Mouse (Mus musculus) heart, embryonic 15.5 days (tissue): ENCODE results near the gene Tmem253. TPM values are rescaled to one million over a fixed set of nuclear protein-coding genes. Genes with fewer than 3 reads are reported as not detected.
A peak's percentile ranks its signal among the peaks of the same experiment; 100 is the strongest.

Experiments used
- ATAC-seq: fragments of 200-750 bp; cut with Nextera tagmentation; replicated peaks from 2 replicates; pipeline ENCODE4 v1.8.0; 2017; ENCODE audit warnings: low read depth, moderate TSS enrichment; ENCODE audit not compliant: insufficient number of reproducible peaks, insufficient read depth, low FRiP score
- H3K27ac ChIP-seq: fragments of 300-500 bp; sonication (generic); 2 replicates; pipeline ENCODE4 v1.5.1; 2015; ENCODE audit warnings: mild to moderate bottlenecking, inconsistent platforms
- H3K27me3 ChIP-seq: fragments of 300-500 bp; sonication (generic); 2 replicates; pipeline ENCODE4 v1.6.1; 2015; ENCODE audit warnings: inconsistent platforms
- H3K36me3 ChIP-seq: fragments of 300-500 bp; sonication (generic); 2 replicates; pipeline ENCODE4 v1.6.1; 2015; ENCODE audit warnings: mild to moderate bottlenecking, inconsistent platforms
- H3K4me1 ChIP-seq: fragments of 300-500 bp; sonication (generic); replicated peaks from 2 replicates; pipeline ENCODE4 v1.6.1; 2015; ENCODE audit warnings: inconsistent platforms
- H3K4me2 ChIP-seq: fragments of 300-500 bp; sonication (generic); 2 replicates; pipeline ENCODE4 v1.6.1; 2015; ENCODE audit warnings: inconsistent platforms, mild to moderate bottlenecking, moderate library complexity
- H3K4me3 ChIP-seq: fragments of 300-500 bp; sonication (generic); 2 replicates; pipeline ENCODE4 v1.5.1; 2015; ENCODE audit warnings: mild to moderate bottlenecking, inconsistent platforms
- H3K9ac ChIP-seq: fragments of 300-500 bp; sonication (generic); 2 replicates; pipeline ENCODE4 v1.6.1; 2015; ENCODE audit warnings: mild to moderate bottlenecking, inconsistent platforms
- H3K9me3 ChIP-seq: fragments of 300-500 bp; sonication (generic); replicated peaks from 2 replicates; pipeline ENCODE4 v1.6.1; 2016; ENCODE audit warnings: inconsistent platforms
- WGBS: fragments of 180-500 bp; shearing (Covaris S2); methylation state at CpG from one replicate; pipeline ENCODE4 v1.1.7; 2015; ENCODE audit warnings: mixed read lengths; 5-methylcytosine and 5-hydroxymethylcytosine counted together
- polyA plus RNA-seq: library from polyadenylated mRNA; unstranded; fragments of >200 nt; fragmentation: Nextera tagmentation; extraction: Ambion mirVana; gene quantifications from 2 replicates; pipeline ENCODE4 v1.2.1, GENCODE M21; 2015

Gene Tmem253
- polyA plus RNA-seq, 1 experiment from 2014 or later = 0.60 TPM

GRCm38 (mm10) chr14:52014761-52015311 lies 622 bp upstream of the Tmem253 start:
- no peaks in the 10 kb centered on the region for H3K9me3 ChIP-seq
- WGBS = 0% methylated on average over 19 of the region's 28 CpGs
- peak overlapping the region; percentile 79 for H3K9ac ChIP-seq
- no peaks in the 10 kb centered on the region for H3K27me3 ChIP-seq
- H3K4me2 ChIP-seq = peak overlapping the region; percentile 70
- H3K27ac ChIP-seq = peak overlapping the region; percentile 98
- ATAC-seq = peak; percentile 66
- H3K4me3 ChIP-seq = peak overlapping the region; percentile 70
- H3K36me3 ChIP-seq = no peaks in the 10 kb centered on the region
- H3K4me1 ChIP-seq = peaks cover 57% of the 10 kb centered on the region

DNA sequence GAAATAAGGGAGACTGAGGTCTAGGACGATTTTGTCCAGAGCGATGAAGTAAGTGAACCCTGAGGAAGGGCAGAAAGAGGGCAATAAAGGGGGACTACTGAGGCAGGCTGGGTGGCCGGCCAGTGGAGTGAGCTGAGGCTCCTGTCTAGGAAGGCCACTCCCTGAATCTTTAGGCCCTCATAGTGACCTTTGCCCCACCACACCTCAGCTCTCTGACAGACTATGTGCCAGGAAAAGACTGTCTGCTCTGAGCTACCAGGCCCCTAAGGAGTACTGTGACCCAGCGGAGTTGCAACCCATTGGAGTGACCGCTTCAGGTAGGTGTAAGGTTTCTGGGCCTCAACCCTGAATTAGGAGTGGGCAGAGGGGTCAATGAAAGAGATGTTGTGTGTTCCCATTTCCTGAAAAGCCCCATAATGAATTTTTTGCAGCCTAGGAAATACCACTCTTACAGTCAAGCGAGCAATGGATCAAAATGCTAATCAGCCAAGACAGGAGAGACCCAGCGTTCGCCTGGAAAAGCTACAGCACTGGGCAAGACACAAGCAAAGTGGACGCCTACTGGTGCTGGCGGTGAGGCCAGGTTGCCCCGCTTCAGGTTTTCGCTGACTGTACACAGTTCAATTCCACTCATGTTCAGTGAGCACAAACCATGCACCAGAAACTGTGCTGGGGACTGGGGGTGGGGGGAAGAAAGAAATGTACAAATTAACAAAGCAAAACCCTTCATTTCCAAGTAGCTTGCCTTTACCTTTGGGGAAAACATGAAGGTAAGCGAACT lies 1.4 kb downstream of the Tmem253 start:
- no peak overlapping the region for H3K27ac ChIP-seq
- ATAC-seq = no peak
- H3K27me3 ChIP-seq = no peaks in the 10 kb centered on the region
- WGBS = 87% methylated on average over 13 of the region's 13 CpGs
- H3K4me1 ChIP-seq = peaks cover 49% of the 10 kb centered on the region
- H3K4me3 ChIP-seq = no peak overlapping the region
- no peaks in the 10 kb centered on the region for H3K9me3 ChIP-seq
- H3K4me2 ChIP-seq = no peak overlapping the region
- H3K9ac ChIP-seq = no peak overlapping the region
- no peaks in the 10 kb centered on the region for H3K36me3 ChIP-seq

GRCm38 (mm10) chr14:52017662-52018061 lies 2.2 kb downstream of the Tmem253 start:
- Histone ChIP-seq H3K27me3 (no peaks in the 10 kb centered on the region), H3K9ac (no peak overlapping the region), H3K9me3 (no peaks in the 10 kb centered on the region), H3K4me3 (no peak overlapping the region), H3K4me1 (peaks cover 50% of the 10 kb centered on the region), H3K36me3 (no peaks in the 10 kb centered on the region), H3K4me2 (no peak overlapping the region), H3K27ac (no peak overlapping the region)
- 67% methylated on average over 4 of the region's 4 CpGs for WGBS
- ATAC-seq = no peak

DNA sequence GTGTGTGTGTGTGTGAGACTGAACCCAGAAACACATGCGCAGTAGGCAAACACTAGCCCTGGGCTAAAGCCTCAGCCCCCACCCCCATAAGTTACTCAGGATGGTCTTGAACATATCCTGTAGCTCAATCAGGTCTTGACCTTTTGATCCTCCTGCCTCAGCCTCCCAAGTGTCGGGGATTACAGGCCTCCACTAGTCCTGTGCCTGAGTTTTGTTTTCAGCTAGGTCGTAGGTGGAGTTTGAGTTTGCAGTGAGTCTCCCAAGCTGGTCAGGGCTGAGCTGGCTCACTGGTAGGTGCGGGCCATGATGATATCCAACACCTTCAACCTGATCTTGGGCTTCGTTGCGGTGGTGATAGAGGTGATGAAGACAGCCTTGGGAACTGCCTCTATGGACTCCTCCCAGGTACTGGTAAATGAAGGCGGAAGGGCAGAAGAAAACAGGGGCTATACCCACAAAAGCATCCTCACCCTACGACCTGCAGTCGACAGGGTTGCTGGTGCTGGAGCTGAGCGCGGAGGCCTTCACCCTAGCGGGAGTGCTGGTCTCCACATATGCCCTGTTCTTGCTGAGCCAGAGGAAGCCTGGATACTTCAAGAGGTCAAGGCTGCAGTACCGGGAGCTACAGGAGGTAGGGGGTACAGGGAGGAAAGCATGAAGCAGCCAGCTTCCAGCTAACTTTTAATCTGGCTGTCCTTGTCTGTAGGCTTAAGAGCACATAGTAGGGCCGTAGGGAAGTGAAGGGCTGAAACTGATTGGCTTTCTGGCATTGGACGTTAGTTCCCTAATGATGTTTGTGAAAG lies 3.0 kb downstream of the Tmem253 start:
- Histone ChIP-seq H3K4me3 (peak overlapping the region; percentile 68), H3K4me1 (peaks cover 50% of the 10 kb centered on the region), H3K27ac (peak overlapping the region; percentile 100), H3K9me3 (no peaks in the 10 kb centered on the region), H3K4me2 (peak overlapping the region; percentile 81), H3K36me3 (no peaks in the 10 kb centered on the region), H3K27me3 (no peaks in the 10 kb centered on the region), H3K9ac (peak overlapping the region; percentile 88; the same call in 1 of the 2 replicates)
- no peak for ATAC-seq
- 82% methylated on average over 15 of the region's 15 CpGs for WGBS

GRCm38 (mm10) chr14:52019051-52019589 lies 3.7 kb downstream of the Tmem253 start:
- 29% methylated on average over 12 of the region's 12 CpGs for WGBS
- Histone ChIP-seq H3K4me1 (peaks cover 50% of the 10 kb centered on the region), H3K4me2 (peak overlapping the region; percentile 81), H3K4me3 (peak overlapping the region; percentile 68), H3K9ac (peak overlapping the region; percentile 88), H3K36me3 (no peaks in the 10 kb centered on the region), H3K27me3 (no peaks in the 10 kb centered on the region), H3K9me3 (no peaks in the 10 kb centered on the region), H3K27ac (peak overlapping the region; percentile 100)
- peak; percentile 0; the same call in 1 of the 2 replicates for ATAC-seq

- under 1% methylated on average over 71 of the region's 74 CpGs for WGBS
These were observed 4.3 kb downstream of the Tmem253 start for GRCm38 (mm10) chr14:52019590-52020340.

GRCm38 (mm10) chr14:52020486-52021137 lies 5.2 kb downstream of the Tmem253 start, which contains the start of gene Zfp219:
Gene Zfp219, minus strand, starts transcription at chr14:52020733.
- H3K4me1 ChIP-seq = peaks cover 46% of the 10 kb centered on the region
- H3K4me2 ChIP-seq = peak within 1 kb of the TSS; percentile 81
- H3K4me3 ChIP-seq = peak within 1 kb of the TSS; percentile 68
- 8% methylated on average over 15 of the region's 15 CpGs for WGBS
- no peaks in the 10 kb centered on the region for H3K27me3 ChIP-seq
- H3K27ac ChIP-seq = peak within 1 kb of the TSS; percentile 100
- peak within 1 kb of the TSS; percentile 88 for H3K9ac ChIP-seq
- H3K36me3 ChIP-seq = no peaks in the 10 kb centered on the region
- H3K9me3 ChIP-seq = no peaks in the 10 kb centered on the region
- peak; percentile 68 for ATAC-seq

More at GRCm38 (mm10) chr14:52019590-52020340, 4.3 kb downstream of the Tmem253 start:
- Histone ChIP-seq H3K4me1 (peaks cover 50% of the 10 kb centered on the region), H3K9me3 (no peaks in the 10 kb centered on the region), H3K36me3 (no peaks in the 10 kb centered on the region), H3K9ac (peak overlapping the region; percentile 88), H3K27ac (peak overlapping the region; percentile 100), H3K4me3 (peak overlapping the region; percentile 68), H3K4me2 (peak overlapping the region; percentile 81), H3K27me3 (no peaks in the 10 kb centered on the region)
- peak; percentile 90 for ATAC-seq

DNA sequence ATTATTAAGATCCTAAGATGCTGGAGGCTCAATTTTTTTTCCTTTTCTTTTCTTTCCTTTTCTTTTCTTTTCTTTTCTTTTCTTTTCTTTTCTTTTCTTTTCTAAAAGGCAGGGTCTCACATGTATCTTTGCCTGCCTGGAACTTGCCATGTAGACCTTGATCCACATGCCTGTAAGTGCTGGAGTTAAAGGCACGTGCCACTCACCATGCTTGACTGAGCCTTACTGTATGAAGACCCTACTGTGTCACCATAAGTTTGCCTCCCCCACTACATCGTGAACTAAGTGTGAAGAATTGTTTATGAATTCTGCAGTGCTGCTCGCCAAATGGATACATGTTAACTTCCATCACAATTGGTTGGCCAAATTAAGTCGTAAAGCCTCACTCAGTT lies 5.7 kb downstream of the Tmem253 start:
- Histone ChIP-seq H3K27ac (peak overlapping the region; percentile 100), H3K9me3 (no peaks in the 10 kb centered on the region), H3K27me3 (no peaks in the 10 kb centered on the region), H3K4me1 (peaks cover 41% of the 10 kb centered on the region), H3K36me3 (no peaks in the 10 kb centered on the region), H3K9ac (peak overlapping the region; percentile 20; the same call in 1 of the 2 replicates), H3K4me3 (peak overlapping the region; percentile 68; the same call in 1 of the 2 replicates), H3K4me2 (peak overlapping the region; percentile 81)
- WGBS = 76% methylated on average over 4 of the region's 4 CpGs
- no peak for ATAC-seq

DNA sequence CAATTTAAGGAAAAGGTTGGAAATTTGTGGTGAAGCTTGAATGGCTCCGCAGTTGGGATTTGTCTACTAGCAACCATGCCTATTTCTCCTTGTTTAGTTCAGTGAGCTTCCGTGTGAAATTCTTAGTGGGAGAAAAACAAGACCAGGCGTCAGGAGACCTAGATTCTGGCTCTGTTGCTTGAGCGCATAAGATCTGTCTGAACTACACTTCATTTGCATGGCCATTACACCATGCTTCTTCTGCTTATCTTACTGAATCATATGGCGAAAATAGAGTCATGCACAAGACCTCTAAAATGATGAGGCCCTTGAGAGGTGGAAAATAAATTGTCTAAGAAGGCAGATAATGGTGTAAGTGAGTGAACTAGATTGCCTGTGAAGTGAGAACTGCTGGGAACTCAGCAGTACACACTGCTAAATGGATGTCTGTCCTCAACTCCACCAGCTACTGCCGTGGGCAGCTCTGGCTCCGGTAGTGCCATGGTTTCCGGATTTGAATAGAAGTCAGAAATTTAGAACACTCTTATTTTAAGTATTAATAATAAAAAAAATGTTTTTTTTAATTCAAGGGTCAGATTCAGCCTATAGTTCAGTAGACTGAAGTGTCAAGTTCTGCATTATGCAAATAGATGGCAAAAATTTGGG lies 6.2 kb downstream of the Tmem253 start:
- Histone ChIP-seq H3K9ac (peak overlapping the region; percentile 20; the same call in 1 of the 2 replicates), H3K4me2 (no peak overlapping the region), H3K4me1 (peaks cover 36% of the 10 kb centered on the region), H3K27me3 (no peaks in the 10 kb centered on the region), H3K4me3 (no peak overlapping the region), H3K27ac (peak overlapping the region; percentile 100), H3K9me3 (no peaks in the 10 kb centered on the region), H3K36me3 (no peaks in the 10 kb centered on the region)
- ATAC-seq = no peak
- 86% methylated on average over 8 of the region's 8 CpGs for WGBS

DNA sequence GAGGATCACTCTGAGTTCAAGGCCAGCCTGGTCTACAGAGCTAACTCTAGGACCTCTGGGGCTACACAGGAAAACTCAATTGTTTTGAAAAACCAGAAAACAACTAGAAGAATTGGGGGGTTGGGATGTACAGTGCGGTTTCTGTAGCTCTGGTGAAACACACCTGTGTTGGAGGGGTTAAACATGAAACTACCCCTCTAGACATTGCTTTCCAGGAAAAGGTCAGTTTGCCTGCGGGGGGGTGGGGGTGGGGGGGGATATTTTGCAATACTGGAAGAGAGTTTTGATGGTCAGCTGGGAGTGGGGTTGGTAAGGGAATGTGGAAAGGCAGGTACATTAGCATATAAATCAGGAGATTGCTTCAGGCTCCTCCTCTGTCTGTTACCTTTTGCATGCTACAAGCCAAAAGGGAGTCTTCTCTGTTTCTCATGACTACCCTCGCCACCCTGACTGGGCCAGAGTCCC lies 6.8 kb downstream of the Tmem253 start:
- ATAC-seq = no peak
- H3K27ac ChIP-seq = peak overlapping the region; percentile 85
- no peak overlapping the region for H3K9ac ChIP-seq
- no peaks in the 10 kb centered on the region for H3K27me3 ChIP-seq
- no peaks in the 10 kb centered on the region for H3K36me3 ChIP-seq
- H3K9me3 ChIP-seq = no peaks in the 10 kb centered on the region
- H3K4me2 ChIP-seq = peak overlapping the region; percentile 62
- H3K4me3 ChIP-seq = no peak overlapping the region; the same call in 1 of the 2 replicates
- WGBS = 65% methylated on average over 3 of the region's 3 CpGs
- peaks cover 35% of the 10 kb centered on the region for H3K4me1 ChIP-seq
